Mouse (Mus musculus) liver (tissue): ENCODE measurements around the gene Fam136a.
"Not testable (repeated sequence)": the region's sequence is repeated elsewhere in the genome, so short reads cannot be mapped to it uniquely, and the experiment has no call there.

Source experiments
- DNase-seq: peaks from one replicate; pipeline ENCODE4 v3.0.0-alpha.2; 2020; ENCODE audit warnings: mixed read lengths

The Fam136a gene

DNA sequence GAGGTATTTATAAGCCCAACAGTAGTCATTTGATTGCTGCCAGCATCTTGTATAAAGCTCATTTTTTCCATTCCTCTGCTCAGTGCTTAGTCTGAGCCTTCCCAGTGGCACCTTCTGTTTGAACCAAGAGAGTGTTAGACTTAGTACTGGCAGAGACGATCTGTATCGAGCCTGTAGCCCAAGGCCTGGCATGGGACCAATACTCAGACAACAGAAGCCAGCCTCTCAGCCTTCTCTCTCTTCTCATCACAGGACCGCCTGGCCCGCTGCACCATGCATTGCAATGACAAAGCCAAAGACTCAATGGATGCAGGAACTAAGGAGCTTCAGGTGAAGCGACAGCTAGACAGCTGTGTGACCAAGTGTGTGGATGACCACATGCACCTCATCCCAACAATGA lies 3.0 kb downstream of the Fam136a start:
- no peak for DNase-seq

DNA sequence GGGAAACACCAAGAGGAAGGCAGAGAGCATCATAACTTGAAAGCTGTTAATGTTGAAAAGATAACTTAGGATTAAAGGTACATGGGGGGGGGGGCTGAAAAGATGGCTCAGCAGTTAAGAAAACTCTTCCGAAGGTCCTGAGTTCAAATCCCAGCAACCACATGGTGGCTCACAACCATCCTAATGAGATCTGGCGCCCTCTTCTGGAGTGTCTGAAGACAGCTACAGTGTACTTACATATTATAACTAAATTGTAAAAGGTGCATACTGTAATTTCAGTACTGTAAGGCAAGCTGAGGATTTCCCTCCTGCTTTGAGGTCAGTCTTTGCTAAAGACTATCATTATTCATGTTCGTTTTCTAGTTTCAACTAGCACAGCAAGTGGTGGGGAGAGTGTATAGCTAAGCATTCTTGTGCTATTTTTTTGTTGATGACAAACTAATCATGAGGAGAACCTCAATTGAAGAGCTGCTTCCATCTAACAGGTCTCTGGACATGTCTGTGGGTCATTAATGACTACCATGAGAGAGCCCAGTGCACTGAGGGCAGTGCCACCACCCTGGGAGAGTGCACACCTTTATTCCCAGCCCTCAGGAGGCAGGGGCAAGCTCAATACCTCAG lies 4.8 kb downstream of the Fam136a start:
- DNase-seq: peak; percentile 53

DNA sequence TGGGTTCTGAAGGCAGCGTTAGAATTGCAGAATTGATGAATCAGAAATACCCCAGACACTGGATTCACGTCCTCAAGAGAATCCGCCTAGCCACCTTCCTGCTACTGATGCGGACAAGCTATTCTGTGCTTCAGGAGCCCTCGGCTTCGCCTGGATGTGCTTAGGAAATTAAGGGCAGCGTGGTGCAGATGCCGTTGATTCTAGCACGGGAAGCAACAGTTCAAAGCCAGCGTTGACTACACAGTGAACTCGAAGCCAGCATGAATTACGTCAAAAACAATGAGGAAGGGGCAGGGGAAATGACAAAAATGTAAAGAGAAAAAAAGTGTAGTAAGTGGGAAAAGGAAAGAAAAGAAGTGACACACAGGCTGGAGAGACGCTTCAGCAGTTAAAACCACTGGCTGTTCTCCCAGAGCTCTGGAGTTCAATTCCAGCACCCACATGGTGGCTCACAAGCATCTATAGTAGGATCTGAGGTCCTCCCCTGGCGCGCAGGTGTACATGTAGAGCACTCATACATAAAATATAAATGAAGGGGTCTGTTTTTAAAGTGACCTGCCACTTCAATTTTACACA lies 5.4 kb downstream of the Fam136a start, which contains the start of gene Snrpg:
Gene Snrpg (plus strand): TSS at position 541 of the 576 bp plus-strand sequence.
- DNase-seq: no peak

GRCm38 (mm10) chr6:86371340-86371911 lies 6.0 kb downstream of the Fam136a start:
- peak; percentile 94 for DNase-seq

GRCm38 (mm10) chr6:86371950-86372516 lies 6.6 kb downstream of the Fam136a start:
- no peak for DNase-seq

DNA sequence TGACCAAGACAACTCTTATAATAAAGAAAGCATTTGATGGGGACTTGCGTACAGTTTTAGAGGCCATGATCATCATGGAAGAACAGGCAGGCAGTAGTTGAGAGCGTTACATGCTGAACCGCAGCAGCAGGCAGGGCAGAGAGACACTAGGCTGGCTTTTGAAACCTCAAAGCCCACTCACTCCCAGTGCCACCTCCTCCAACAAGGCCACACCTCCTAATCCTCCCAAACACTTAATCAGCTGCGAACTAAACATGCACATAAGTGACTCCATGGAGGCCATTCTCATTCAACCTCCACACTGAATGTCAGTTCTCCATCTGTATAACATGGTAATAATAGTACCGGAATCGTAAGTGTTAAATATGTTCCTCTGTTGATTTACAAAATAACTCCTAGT lies 8.1 kb downstream of the Fam136a start:
- DNase-seq: no peak

DNA sequence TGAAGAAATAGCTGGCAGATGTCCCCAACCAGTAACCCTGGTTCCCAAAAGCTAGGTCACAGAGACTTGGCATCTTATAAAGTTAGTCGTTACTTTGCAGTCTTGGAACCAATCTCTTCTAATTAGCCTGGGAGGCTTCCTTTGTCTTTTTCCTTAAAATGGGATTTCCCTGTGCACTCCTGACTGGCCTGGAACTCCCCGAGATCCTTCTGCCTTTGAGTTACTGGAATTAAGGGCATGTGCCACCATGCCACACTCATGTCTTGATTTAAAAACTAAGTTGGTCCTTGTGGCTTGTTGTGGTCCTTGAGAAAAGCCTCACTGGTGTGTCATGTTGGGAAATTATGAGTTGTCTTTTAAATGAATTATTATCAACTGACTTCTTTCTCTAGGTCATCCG lies 12.9 kb downstream of the Fam136a start:
- DNase-seq: no peak

GRCm38 (mm10) chr6:86380112-86380511 lies 14.7 kb downstream of the Fam136a start:
- not testable (repeated sequence) for DNase-seq

- DNase-seq: no peak
These were observed 17.1 kb downstream of the Fam136a start for GRCm38 (mm10) chr6:86382551-86382950.

- peak; percentile 23 for DNase-seq
These were observed 17.9 kb downstream of the Fam136a start for GRCm38 (mm10) chr6:86383370-86383769.

- no peak for DNase-seq
These were observed 19.2 kb downstream of the Fam136a start for GRCm38 (mm10) chr6:86384692-86385091.

GRCm38 (mm10) chr6:86385362-86386104 lies 20.1 kb downstream of the Fam136a start:
- DNase-seq: no peak

GRCm38 (mm10) chr6:86387313-86387712 lies 21.9 kb downstream of the Fam136a start:
- DNase-seq: no peak

GRCm38 (mm10) chr6:86388461-86388860 lies 23.0 kb downstream of the Fam136a start:
- no peak for DNase-seq

- peak; percentile 27 for DNase-seq
These were observed 25.9 kb downstream of the Fam136a start for GRCm38 (mm10) chr6:86391326-86391725.

GRCm38 (mm10) chr6:86393187-86393586 lies 27.7 kb downstream of the Fam136a start:
- DNase-seq: no peak

DNA sequence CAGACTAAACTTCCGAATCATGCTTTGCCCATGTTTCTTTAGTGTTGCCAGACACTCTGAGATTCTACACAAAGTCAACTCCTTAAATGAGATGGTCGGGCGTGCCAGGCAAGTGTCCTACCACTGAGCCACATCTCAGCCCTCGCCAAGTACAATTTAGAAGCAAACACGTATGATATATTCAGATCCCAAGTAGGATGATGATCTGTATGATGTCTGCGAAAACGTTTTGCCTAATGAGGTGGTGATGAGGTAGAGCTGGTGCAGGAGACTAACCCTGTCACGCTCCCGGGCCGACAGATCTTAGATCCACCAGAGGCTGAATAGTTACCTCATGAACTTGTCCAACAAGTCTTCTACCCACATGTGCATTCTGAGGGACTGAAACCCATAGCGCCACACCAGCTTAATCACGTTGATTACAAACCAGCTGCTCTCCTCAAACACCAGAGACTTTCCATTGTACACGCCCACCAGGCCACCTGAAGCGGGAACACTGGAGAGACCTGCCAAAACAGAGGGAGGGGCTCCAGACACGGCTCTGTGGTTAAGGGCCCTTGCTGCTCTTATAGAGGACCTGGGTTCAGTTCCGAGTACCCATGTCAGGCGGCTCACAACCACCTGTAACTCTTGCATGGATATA lies 28.8 kb downstream of the Fam136a start:
- no peak for DNase-seq

DNA sequence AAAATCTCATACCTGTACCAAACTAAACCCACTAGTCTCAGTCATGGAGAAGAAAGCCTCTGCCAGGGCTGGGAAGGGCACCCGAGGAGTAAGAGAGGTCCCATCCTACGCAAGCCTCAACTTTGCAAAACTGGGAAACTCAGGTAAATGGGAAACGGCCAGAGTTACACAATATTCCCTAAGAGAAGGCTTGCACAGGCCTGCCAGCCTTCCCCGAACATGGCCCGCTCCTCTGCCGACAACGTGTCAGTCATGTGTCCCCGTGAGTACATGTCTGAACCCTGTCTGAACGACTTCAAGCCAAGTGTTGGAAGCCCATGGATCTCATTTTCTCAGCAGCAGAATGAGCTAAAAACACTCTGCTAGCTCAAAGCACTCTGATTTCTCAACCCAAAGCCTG lies 29.6 kb downstream of the Fam136a start:
- no peak for DNase-seq

DNA sequence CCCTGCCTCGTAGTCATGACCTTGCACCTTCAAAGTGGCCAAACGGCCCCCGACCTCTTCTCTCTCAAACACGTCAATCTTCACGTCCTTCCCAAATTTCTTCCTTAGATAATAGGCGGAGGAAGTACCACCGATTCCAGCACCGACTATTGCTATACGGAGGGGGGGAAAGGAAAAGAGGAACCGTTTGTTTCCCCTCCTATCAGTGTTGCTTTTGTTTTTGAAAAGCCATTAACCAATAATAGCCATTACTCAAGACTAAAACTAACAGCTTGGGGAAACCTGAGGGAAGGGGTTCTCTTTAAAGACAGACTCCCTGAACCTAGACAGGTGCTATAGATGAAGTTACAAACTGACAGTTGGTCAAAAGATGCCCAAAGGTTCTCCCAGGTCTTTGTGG lies 30.5 kb downstream of the Fam136a start:
- no peak for DNase-seq

DNA sequence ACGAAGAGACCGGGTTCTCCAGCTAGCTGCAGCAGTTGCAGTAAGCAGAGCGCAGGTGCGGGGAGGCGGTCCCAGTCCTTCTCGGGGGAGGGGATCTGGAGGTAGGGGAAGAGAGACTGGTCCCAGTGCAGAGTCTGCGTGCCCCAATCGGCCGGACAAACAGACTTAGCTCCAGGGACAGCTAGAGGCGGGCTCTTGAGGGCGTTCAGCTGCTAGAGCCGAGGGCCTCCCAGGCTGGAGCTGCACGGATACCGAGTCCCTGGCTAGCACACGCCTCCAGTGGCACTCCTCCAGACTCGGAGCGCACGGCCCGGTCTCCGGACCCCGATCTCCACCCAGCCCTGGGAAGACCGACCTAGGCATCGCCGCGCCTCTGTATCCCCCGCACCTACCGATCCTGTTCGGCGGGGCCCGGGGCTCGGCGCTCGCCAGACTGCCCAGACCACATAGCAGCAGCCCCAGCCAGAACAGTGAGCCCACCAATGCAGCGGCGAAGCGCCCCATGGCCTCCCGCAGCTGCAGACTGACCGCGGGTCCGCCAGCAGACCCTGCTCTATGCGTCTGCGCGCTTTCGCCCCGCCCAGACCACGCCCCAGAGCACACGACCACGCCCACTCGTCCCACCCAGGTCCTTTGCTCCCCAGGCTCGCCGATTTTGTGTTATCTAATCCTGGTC lies 31.3 kb downstream of the Fam136a start, which contains the start of gene Pcyox1:
Gene Pcyox1 (minus strand): TSS at position 574 of the 676 bp plus-strand sequence.
- DNase-seq: peak; percentile 91

- DNase-seq: no peak
These were observed 32.0 kb downstream of the Fam136a start for GRCm38 (mm10) chr6:86397257-86397980.
